Mouse (Mus musculus) megakaryocyte, embryonic 14.5 days (primary cell): ENCODE data around the gene H2-DMb1.

Experiments
- FLI1 ChIP-seq: IDR thresholded peaks from 2 replicates; pipeline ENCODE4 v1.6.1; 2012; ENCODE audit warnings: low read length, inconsistent platforms, mixed read lengths
- GATA1 ChIP-seq: IDR thresholded peaks from 3 replicates; pipeline ENCODE4 v1.6.1; 2012; ENCODE audit warnings: mixed read lengths, low read length, inconsistent platforms, borderline replicate concordance

- TF ChIP-seq GATA1 (no peak), FLI1 (no peak)
Observed at GRCm38 (mm10) chr17:34201506-34202055, 48.7 kb downstream of the H2-DMb1 start.
